Mouse (Mus musculus) midbrain, postnatal 0 days (tissue): ENCODE data around the gene Ctnna2. TPM values are rescaled to one million over a fixed set of nuclear protein-coding genes. Genes with fewer than 3 reads are reported as not detected.
A peak's percentile ranks its signal among the peaks of the same experiment; 100 is the strongest.

Experiments used
- ATAC-seq: fragments of 200-750 bp; cut with Nextera tagmentation; 2 replicates; pipeline ENCODE4 v1.8.0; 2017; ENCODE audit warnings: moderate number of reproducible peaks, mild to moderate bottlenecking, moderate TSS enrichment, moderate library complexity; ENCODE audit not compliant: low FRiP score
- DNase-seq: peaks from one replicate; pipeline ENCODE4 v3.0.0-alpha.2; 2015; ENCODE audit warnings: low spot score
- H3K27ac ChIP-seq: fragments of 300-500 bp; sonication (generic); 2 replicates; pipeline ENCODE4 v1.5.1; 2014; ENCODE audit warnings: low read depth, mild to moderate bottlenecking, low read length, mixed read lengths
- H3K27me3 ChIP-seq: fragments of 300-500 bp; sonication (generic); 2 replicates; pipeline ENCODE4 v1.6.1; 2014; ENCODE audit warnings: low read length, control low read depth, mixed read lengths; ENCODE audit not compliant: insufficient read depth
- H3K36me3 ChIP-seq: fragments of 300-500 bp; sonication (generic); 2 replicates; pipeline ENCODE4 v1.6.1; 2014; ENCODE audit warnings: low read length, control low read depth, mixed read lengths; ENCODE audit not compliant: insufficient read depth
- H3K4me1 ChIP-seq: fragments of 300-500 bp; sonication (generic); 2 replicates; pipeline ENCODE4 v1.6.1; 2014; ENCODE audit warnings: mild to moderate bottlenecking, control low read depth, antibody characterized with exemption, low read length, mixed read lengths; ENCODE audit not compliant: insufficient read depth
- H3K4me2 ChIP-seq: fragments of 300-500 bp; sonication (generic); 2 replicates; pipeline ENCODE4 v1.6.1; 2014; ENCODE audit warnings: low read depth, mild to moderate bottlenecking, low read length, mixed read lengths; ENCODE audit not compliant: poor library complexity, severe bottlenecking
- H3K4me3 ChIP-seq: fragments of 300-500 bp; sonication (generic); 2 replicates; pipeline ENCODE4 v1.5.1; 2014; ENCODE audit warnings: low read depth, mild to moderate bottlenecking, low read length, moderate library complexity
- H3K9ac ChIP-seq: fragments of 300-500 bp; sonication (generic); replicated peaks from 2 replicates; pipeline ENCODE4 v1.6.1; 2014; ENCODE audit warnings: mild to moderate bottlenecking, low read length, moderate library complexity, mixed read lengths; ENCODE audit not compliant: poor library complexity, severe bottlenecking
- H3K9me3 ChIP-seq: fragments of 300-500 bp; sonication (generic); 2 replicates; pipeline ENCODE4 v1.6.1; 2016; ENCODE audit warnings: low read length, control low read depth
- CTCF ChIP-seq: IDR thresholded peaks from 2 replicates; pipeline ENCODE4 v1.5.1; 2016; ENCODE audit warnings: antibody characterized with exemption, mild to moderate bottlenecking
- WGBS: fragments of 180-500 bp; shearing (Covaris S2); extraction: QIAGEN DNeasy Blood & Tissue Kit; methylation state at CpG from one replicate; pipeline ENCODE4 v1.1.7; 2014; 5-methylcytosine and 5-hydroxymethylcytosine counted together
- polyA plus RNA-seq: library from polyadenylated mRNA; unstranded; fragments of >200 nt; fragmentation: Nextera tagmentation; extraction: Ambion mirVana; gene quantifications from 2 replicates; pipeline ENCODE4 v1.2.1, GENCODE M21; 2015
- total RNA-seq: library from RNA; depleted of rRNA; stranded (reverse); fragments of >200 nt; gene quantifications from 2 replicates; pipeline ENCODE4 v1.2.3, GENCODE M21; 2014

The Ctnna2 gene
- total and polyA plus RNA-seq, 2 experiments from 2014 or later: 108 to 208 TPM

DNA sequence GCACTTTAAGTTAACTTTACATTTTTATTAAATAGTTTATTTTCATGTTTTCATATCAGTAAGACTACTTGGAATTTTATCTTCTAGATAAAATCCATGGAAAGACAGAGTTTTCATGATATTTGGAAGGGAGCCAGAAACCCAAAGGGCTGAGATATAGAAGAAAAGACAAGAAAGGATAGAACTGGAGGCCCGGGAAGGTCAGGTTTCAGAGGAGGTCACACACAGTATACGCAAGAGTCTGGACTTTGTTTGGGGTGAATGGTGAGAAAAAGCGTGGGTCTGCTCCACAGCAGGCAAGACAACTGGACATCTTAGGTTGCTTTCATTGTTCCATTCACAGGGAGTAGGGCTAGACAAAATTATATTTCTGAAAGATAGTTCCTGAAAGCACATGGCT lies 111.4 kb downstream of the Ctnna2 start:
- WGBS: 61% methylated on average over 3 of the region's 3 CpGs

DNA sequence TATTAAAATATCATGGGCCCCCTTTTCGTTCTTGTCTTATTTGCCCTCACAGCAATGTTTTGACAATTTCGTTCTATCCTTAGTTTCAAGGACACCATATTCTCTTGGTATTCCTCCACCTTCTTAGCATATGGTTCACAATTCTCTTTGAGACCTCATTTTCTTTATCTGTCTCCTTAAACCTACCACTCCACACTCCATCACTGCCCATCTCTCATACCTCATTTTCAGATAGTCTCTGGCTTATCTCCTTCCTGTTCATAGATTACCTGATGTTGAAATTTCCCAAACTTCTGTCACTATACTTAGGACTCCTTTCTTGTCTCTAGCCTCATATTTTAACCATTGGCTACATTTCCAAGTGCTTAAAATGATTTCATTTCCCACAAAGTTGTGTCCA lies 116.1 kb downstream of the Ctnna2 start:
- no peak overlapping the region for H3K9ac ChIP-seq
- 94% methylated on average over 2 of the region's 2 CpGs for WGBS
- no peak overlapping the region for H3K4me2 ChIP-seq
- no peaks in the 10 kb centered on the region for H3K36me3 ChIP-seq
- H3K27me3 ChIP-seq: no peaks in the 10 kb centered on the region
- DNase-seq (no peak), ATAC-seq (no peak)
- TF ChIP-seq CTCF: no peak
- H3K4me1 ChIP-seq: no peaks in the 10 kb centered on the region
- H3K4me3 ChIP-seq: no peak overlapping the region
- H3K9me3 ChIP-seq: no peaks in the 10 kb centered on the region
- H3K27ac ChIP-seq: no peak overlapping the region

More for the DNA sequence above, 111.4 kb downstream of the Ctnna2 start:
- ATAC-seq (no peak), DNase-seq (no peak)
- Histone ChIP-seq H3K27me3 (no peaks in the 10 kb centered on the region), H3K9me3 (no peaks in the 10 kb centered on the region), H3K9ac (no peak overlapping the region), H3K36me3 (no peaks in the 10 kb centered on the region), H3K4me2 (no peak overlapping the region), H3K4me1 (no peaks in the 10 kb centered on the region), H3K4me3 (no peak overlapping the region), H3K27ac (no peak overlapping the region)
- TF ChIP-seq CTCF: no peak

DNA sequence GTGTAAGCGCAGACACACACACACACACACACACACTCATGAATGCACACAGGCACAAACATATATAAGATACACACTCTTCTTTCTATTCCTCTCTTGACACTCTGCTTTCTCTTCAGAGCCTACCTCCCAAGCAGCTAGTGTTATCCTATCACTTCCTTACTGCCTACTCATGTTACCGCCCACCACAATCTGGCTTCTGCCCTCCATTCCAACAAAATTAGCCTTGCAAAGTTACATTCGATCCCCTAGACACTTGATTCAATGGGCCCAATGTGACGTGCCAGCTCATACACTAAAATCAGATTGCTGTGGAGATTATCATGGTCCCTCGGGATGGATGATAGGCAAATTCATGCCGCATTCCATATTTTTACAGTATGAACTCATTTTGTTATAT lies 116.7 kb downstream of the Ctnna2 start:
- Histone ChIP-seq H3K4me2 (no peak overlapping the region), H3K27ac (no peak overlapping the region), H3K4me1 (no peaks in the 10 kb centered on the region), H3K4me3 (no peak overlapping the region), H3K9ac (no peak overlapping the region), H3K36me3 (no peaks in the 10 kb centered on the region), H3K9me3 (no peaks in the 10 kb centered on the region), H3K27me3 (no peaks in the 10 kb centered on the region)
- TF ChIP-seq CTCF: no peak
- WGBS: 79% methylated on average over 6 of the region's 6 CpGs
- DNase-seq: no peak
- ATAC-seq: no peak

GRCm38 (mm10) chr6:77849438-77849837 lies 130.1 kb downstream of the Ctnna2 start:
- no peaks in the 10 kb centered on the region for H3K4me1 ChIP-seq
- no peak overlapping the region for H3K9ac ChIP-seq
- no peaks in the 10 kb centered on the region for H3K9me3 ChIP-seq
- ATAC-seq (no peak), DNase-seq (peak; percentile 66)
- no peak for TF ChIP-seq CTCF
- H3K4me3 ChIP-seq: no peak overlapping the region
- no peak overlapping the region for H3K27ac ChIP-seq
- H3K4me2 ChIP-seq: no peak overlapping the region
- 79% methylated on average over 1 of the region's 1 CpGs for WGBS
- no peaks in the 10 kb centered on the region for H3K27me3 ChIP-seq
- H3K36me3 ChIP-seq: no peaks in the 10 kb centered on the region

DNA sequence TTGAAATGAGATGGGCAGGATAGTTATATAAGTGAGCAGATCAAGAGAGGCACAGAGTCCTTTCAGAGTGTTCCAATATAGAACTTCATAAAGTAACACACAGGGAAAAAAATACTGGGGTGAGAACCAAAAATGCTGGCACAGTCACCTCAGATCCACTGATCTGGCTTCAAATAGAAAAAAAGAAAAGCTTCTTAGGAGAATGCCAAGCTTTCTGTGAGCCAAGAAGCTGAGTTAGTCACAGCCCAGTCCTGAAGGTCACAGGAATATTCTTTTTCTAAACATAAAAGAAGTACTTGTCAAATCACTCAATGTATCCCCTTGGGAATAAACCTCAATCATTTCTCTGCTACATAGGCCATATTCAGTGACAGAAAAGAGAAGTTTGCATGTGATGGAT lies 130.7 kb downstream of the Ctnna2 start:
- DNase-seq (peak; percentile 38), ATAC-seq (no peak)
- Histone ChIP-seq H3K36me3 (no peaks in the 10 kb centered on the region), H3K4me3 (no peak overlapping the region), H3K4me2 (no peak overlapping the region), H3K4me1 (no peaks in the 10 kb centered on the region), H3K27me3 (no peaks in the 10 kb centered on the region), H3K9ac (no peak overlapping the region), H3K27ac (no peak overlapping the region), H3K9me3 (no peaks in the 10 kb centered on the region)
- no peak for TF ChIP-seq CTCF

GRCm38 (mm10) chr6:77847651-77848050 lies 131.8 kb downstream of the Ctnna2 start:
- Histone ChIP-seq H3K36me3 (no peaks in the 10 kb centered on the region), H3K27ac (no peak overlapping the region), H3K4me2 (no peak overlapping the region), H3K9me3 (no peaks in the 10 kb centered on the region), H3K4me3 (no peak overlapping the region), H3K4me1 (no peaks in the 10 kb centered on the region), H3K9ac (no peak overlapping the region), H3K27me3 (no peaks in the 10 kb centered on the region)
- DNase-seq (peak; percentile 19), ATAC-seq (no peak)
- no peak for TF ChIP-seq CTCF
- 84% methylated on average over 2 of the region's 2 CpGs for WGBS
